Mouse (Mus musculus) lung, adult 2 months (tissue): ENCODE results near the gene Phkb. TPM values are rescaled to one million over a fixed set of nuclear protein-coding genes. Genes with fewer than 3 reads are reported as not detected.

Experiments
- DNase-seq: peaks from one replicate; pipeline ENCODE4 v3.0.0; 2022
- H3K4me1 ChIP-seq: fragments of 200-500 bp; 2 replicates; pipeline ENCODE4 v1.6.1; 2011; ENCODE audit warnings: low read length; ENCODE audit not compliant: control insufficient read depth, insufficient read depth
- H3K4me3 ChIP-seq: fragments of 200-500 bp; replicated peaks from 2 replicates; pipeline ENCODE3; 2011; ENCODE audit warnings: low read depth, mild to moderate bottlenecking, control low read depth, low read length; ENCODE audit errors: extremely low read depth
- CTCF ChIP-seq: fragments of 200-500 bp; IDR thresholded peaks from 2 replicates; pipeline ENCODE4 v1.5.1; 2011; ENCODE audit warnings: mild to moderate bottlenecking, low read length, control low read depth; ENCODE audit not compliant: insufficient read depth
- POLR2A ChIP-seq: fragments of 200-500 bp; IDR thresholded peaks from 2 replicates; pipeline ENCODE4 v1.6.1; 2011; ENCODE audit warnings: low read depth, mild to moderate bottlenecking, control low read depth, low read length, borderline replicate concordance; ENCODE audit errors: extremely low read depth
- WGBS: fragments of 180-500 bp; shearing (Covaris S2); methylation state at CpG from one replicate; pipeline ENCODE4 v1.1.7; 2018; 5-methylcytosine and 5-hydroxymethylcytosine counted together
- polyA plus RNA-seq: library from polyadenylated mRNA; depleted of rRNA; stranded (reverse); fragments of >200 nt; gene quantifications from 2 replicates; pipeline ENCODE4 v1.2.3, GENCODE M21; 2012; rRNA removed

The Phkb gene
- polyA plus RNA-seq, 1 experiment = 8.6 TPM

GRCm38 (mm10) chr8:86083346-86083745 lies 242.6 kb downstream of the Phkb start:
- peak; percentile 14 for DNase-seq
- Histone ChIP-seq H3K4me3 (no peak overlapping the region), H3K4me1 (no peaks in the 10 kb centered on the region)
- TF ChIP-seq CTCF (no peak), POLR2A (no peak)
- 59% methylated on average over 4 of the region's 4 CpGs for WGBS

GRCm38 (mm10) chr8:86086791-86087190 lies 246.0 kb downstream of the Phkb start:
- no peak overlapping the region for H3K4me3 ChIP-seq
- WGBS = 89% methylated on average over 2 of the region's 2 CpGs
- no peaks in the 10 kb centered on the region for H3K4me1 ChIP-seq
- TF ChIP-seq CTCF (no peak), POLR2A (no peak)
- no peak for DNase-seq

GRCm38 (mm10) chr8:86087468-86087867 lies 246.7 kb downstream of the Phkb start:
- no peak for DNase-seq
- no peak for TF ChIP-seq POLR2A
- TF ChIP-seq CTCF = no peak
- Histone ChIP-seq H3K4me3 (no peak overlapping the region), H3K4me1 (no peaks in the 10 kb centered on the region)
- 87% methylated on average over 1 of the region's 1 CpGs for WGBS

- TF ChIP-seq POLR2A (no peak), CTCF (no peak)
- H3K4me3 ChIP-seq = no peak overlapping the region
- no peak for DNase-seq
- 85% methylated on average over 10 of the region's 10 CpGs for WGBS
- H3K4me1 ChIP-seq = no peaks in the 10 kb centered on the region
These were observed 249.9 kb downstream of the Phkb start for GRCm38 (mm10) chr8:86090666-86091065.

Other genes with a start within 250 kb of the Phkb start
- gene Neto2, start 140.0 kb upstream of the Phkb start, polyA plus RNA-seq = 0.42 and 0.67 TPM in 2 replicates
- gene Itfg1, start within 50 bp of the Phkb start, polyA plus RNA-seq = 15.5 and 16.1 TPM in 2 replicates